Mouse (Mus musculus) CH12F3 (cell line): ENCODE data around the gene Iqub.

Experiments used
- in situ Hi-C: fragments of 300-500 bp; cut with MboI; formaldehyde crosslinking; loops from 2 replicates; pipeline ENCODE4 v1.14.3; 2020; ENCODE audit warnings: low sequenced_read_pairs

Gene Iqub

GRCm38 (mm10) chr6:24486530-24486929 is 28.3 kb downstream of the Iqub start:
- in situ Hi-C loops: no loop called here

GRCm38 (mm10) chr6:24470571-24471132 is 44.2 kb downstream of the Iqub start:
- in situ Hi-C loops: no loop called here

GRCm38 (mm10) chr6:24470135-24470534 is 44.7 kb downstream of the Iqub start:
- in situ Hi-C loops: no loop called here

GRCm38 (mm10) chr6:24456097-24456496 is 58.8 kb downstream of the Iqub start:
- in situ Hi-C loops: no loop called here

- in situ Hi-C loops: no loop called here
Measured at GRCm38 (mm10) chr6:24451026-24451821, 63.6 kb downstream of the Iqub start.

- in situ Hi-C loops: no loop called here
Measured at GRCm38 (mm10) chr6:24450241-24450640, 64.6 kb downstream of the Iqub start.

- in situ Hi-C loops: no loop called here
Measured at GRCm38 (mm10) chr6:24416056-24416455, 98.8 kb downstream of the Iqub start.

- in situ Hi-C loops: no loop called here
Measured at GRCm38 (mm10) chr6:24415500-24415899, 99.4 kb downstream of the Iqub start.

GRCm38 (mm10) chr6:24408573-24409427 is 106.1 kb downstream of the Iqub start:
- in situ Hi-C loops: no loop called here

- in situ Hi-C loops: no loop called here
Measured at GRCm38 (mm10) chr6:24407743-24408142, 107.1 kb downstream of the Iqub start.

GRCm38 (mm10) chr6:24397237-24397647 is 117.6 kb downstream of the Iqub start:
- in situ Hi-C loops: no loop called here
